Mouse (Mus musculus) layer of hippocampus, adult 11-12 months (tissue): ENCODE results near the gene Slc22a20.

Experiments used
- DNase-seq: peaks from one replicate; pipeline ENCODE4 v3.0.0; 2022; ENCODE audit warnings: low spot score

Gene Slc22a20

GRCm38 (mm10) chr19:5952071-5952691 lies 33.8 kb downstream of the Slc22a20 start:
- DNase-seq = no peak

GRCm38 (mm10) chr19:5951631-5952030 lies 34.3 kb downstream of the Slc22a20 start:
- no peak for DNase-seq

GRCm38 (mm10) chr19:5950218-5950617 lies 35.7 kb downstream of the Slc22a20 start:
- DNase-seq = no peak

DNA sequence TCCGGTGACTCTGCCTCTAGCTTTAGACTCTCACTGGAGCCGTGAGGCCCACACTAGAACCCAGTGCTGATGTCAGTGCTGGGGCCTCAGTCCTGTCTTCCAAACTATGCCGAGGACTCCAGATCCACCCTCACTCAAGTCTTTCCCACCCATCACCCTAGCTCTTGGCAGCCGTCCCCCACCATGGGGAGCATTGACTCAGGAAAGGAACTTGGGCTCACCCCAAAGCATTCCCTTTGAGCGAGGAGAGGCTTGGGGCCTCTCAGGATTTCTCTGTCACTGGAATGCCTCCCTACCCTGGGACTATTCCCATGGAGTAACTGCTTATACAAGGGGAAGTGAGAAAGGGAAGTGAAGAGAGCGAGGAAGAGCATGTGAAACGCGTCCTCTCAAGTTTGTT lies 40.1 kb downstream of the Slc22a20 start:
- DNase-seq = no peak

- peak; percentile 70 for DNase-seq
Observed at GRCm38 (mm10) chr19:5945027-5945426, 40.9 kb downstream of the Slc22a20 start.

DNA sequence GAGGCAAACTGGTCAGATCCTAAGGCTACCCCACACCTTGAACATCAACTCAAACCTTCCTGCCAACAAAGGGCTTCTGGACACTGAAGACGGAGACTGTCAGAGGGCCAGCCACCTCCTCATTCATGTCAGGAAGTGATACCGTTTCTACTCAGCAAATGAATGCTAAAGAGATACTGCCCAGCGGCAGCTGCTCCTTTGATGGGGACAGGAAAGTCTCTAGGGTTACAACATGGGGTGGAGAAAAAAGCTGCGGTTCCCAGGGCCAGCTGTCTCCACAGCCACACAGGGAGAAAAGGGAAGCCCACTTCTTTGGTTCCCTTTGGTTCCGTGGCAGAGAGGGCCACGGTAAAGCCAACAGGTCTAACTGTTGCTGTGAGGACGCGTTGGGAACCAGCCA lies 41.8 kb downstream of the Slc22a20 start:
- no peak for DNase-seq

GRCm38 (mm10) chr19:5943404-5943803 lies 42.5 kb downstream of the Slc22a20 start:
- DNase-seq = no peak

DNA sequence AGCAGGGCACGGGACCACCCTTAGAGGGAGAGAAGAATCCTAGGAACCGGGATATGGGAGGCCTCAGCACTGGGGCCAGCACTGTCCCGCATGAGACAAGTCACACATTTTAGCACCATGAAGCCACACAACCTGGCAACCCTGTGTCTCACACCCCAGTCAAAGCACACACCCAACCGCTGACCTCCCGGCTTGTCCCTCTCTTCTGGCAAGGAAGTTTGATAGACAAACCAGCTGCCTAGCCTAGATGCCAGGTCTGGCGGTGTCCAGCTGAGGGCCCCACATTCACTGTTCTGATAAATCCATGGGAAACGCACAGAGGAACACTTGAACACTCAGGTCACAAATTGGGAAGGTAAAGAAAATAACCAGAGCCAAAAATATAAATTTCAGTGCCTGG lies 43.4 kb downstream of the Slc22a20 start:
- no peak for DNase-seq

- DNase-seq = no peak
Observed at GRCm38 (mm10) chr19:5940656-5941055, 45.3 kb downstream of the Slc22a20 start.

GRCm38 (mm10) chr19:5940173-5940572 lies 45.8 kb downstream of the Slc22a20 start:
- no peak for DNase-seq

- no peak for DNase-seq
Observed at GRCm38 (mm10) chr19:5939715-5940114, 46.2 kb downstream of the Slc22a20 start.

DNA sequence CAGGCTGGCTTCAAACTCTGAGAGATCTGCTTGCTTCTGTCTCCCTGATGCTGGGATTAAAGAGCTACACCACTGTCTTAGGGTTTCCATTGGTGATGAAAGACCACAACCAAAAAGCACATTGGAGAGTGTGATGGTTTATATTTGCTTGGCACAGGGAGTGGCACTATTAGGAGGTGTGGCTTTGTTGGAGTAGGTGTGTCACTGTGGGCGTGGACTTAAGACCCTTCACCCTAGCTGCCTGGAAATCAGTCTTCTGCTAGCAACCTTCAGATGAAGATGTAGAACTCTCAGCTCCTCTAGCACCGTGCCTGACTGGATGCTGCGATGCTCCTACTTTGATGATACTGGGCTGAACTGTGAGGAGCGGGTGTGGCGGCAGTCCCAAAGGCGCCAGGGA lies 47.4 kb downstream of the Slc22a20 start:
- no peak for DNase-seq

- no peak for DNase-seq
Observed at GRCm38 (mm10) chr19:5937836-5938406, 48.0 kb downstream of the Slc22a20 start.

DNA sequence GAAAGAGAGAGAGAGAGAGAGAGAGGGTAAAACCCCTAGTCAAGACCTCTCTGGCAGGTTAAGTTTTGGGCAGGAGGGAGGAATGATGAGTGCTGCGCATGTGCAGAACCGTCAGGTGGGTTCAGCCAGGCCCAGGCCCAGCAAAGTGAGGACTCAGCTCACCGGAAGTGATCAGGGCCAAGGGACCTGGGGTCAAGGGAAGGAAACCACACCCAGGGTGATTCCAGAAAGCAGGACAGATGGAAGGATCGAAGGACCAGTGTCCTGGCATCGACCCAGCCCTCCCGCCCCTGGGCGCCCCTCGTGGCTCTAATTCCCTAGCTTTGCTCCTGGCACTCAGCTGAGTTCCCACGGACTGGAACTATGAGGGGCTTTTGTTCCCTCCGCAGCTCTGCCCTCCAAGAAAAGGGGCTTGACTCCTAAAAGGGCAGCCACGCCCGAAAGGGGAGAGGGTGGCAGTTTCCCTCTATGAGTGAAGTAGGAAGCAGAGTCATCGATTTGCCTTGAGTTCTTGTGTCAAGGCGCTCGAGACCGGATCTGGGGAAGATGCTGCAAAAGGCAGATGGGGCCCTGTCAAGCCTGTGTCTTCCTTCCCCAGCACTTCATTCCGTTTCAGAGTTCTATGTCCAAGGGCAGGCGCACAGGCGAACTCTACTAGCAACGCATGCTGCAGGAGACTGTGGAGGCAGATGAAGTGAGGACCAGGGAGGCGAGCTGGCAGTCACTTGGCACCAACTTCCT lies 48.7 kb downstream of the Slc22a20 start:
- no peak for DNase-seq

DNA sequence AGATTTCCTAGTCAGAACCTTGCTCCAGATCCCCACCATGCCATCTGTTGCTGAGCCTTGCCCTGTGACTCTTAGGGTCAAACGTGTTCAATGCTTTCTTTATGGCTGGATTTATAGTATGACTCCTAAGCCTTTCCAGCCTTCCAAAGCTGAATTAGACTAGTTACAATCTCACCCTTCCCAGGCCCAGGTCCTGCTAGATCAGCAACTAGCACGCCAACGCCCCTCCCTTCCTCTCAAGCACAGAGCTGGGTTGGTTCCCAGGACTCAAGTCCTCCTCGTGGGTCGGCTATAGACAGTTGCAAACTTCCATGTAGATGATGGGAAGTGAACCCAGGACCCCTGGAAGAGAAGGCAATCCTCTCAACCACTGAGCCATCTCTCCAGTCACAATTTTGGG lies 50.3 kb downstream of the Slc22a20 start:
- no peak for DNase-seq

DNA sequence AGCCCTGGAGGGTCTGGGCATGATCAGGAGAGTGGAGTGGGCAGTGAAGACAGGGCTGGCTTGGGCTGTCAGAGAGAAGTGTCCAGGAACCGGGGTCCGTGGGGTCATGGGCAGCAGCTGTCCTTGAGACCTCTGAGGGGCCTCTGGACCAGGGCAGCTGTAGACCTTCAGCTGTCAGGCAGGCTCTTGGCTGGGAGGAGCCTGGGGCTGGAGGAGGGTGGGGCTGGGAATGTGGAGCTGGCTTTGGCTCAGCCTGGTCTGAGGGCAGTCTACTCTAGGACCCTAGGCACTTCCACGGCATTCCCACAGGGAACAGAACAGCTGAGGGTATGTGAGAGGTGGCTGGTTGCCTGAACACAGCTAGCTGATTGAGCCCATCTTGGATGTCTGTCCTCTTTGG lies 50.7 kb downstream of the Slc22a20 start:
- DNase-seq = no peak

DNA sequence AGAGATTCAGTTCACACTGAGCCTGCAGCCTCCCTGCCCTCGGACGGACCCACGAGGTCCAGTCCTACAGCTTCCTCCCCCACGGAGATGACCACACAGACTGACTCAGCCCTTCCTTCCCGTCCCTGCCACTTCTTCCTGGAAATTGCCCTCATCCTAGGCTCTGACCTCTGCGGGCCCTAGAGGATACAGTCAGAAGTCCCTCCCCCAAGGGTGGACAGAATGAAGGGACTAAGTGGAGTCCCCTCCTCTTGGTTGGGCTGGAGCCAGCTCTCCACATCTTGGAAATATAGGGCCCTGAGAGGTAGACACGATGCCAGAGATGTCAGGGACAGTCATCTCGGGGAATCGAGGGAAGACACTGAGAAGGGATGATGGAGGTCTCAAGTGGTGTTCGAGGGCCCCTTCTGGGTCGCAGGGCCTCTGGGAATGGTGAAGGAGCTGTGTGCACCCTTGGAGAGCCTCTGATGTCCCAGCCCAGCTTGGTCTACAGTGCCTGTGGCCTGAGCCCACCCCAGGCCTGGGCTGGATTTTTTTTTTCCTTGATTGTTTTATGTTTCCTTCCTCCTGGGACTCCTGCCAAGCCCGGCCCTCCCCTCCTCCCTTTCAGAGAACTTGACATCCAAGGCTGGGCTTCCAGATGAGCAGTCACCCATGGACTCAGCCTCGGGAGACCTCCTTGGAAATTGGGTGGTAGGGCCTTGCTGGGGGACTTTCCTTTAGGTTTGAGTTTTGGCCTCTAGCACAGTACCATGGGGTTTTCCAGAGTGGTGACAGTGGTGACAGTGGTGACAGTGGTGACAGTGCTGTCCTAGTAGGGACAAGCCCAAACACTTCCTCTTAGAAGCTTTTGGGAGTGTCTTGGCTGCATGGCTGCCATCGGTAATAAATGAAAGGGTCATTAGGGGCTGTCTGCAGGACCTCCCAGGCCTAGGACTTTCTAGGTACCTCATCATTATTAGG lies 56.0 kb downstream of the Slc22a20 start:
- DNase-seq = no peak

DNA sequence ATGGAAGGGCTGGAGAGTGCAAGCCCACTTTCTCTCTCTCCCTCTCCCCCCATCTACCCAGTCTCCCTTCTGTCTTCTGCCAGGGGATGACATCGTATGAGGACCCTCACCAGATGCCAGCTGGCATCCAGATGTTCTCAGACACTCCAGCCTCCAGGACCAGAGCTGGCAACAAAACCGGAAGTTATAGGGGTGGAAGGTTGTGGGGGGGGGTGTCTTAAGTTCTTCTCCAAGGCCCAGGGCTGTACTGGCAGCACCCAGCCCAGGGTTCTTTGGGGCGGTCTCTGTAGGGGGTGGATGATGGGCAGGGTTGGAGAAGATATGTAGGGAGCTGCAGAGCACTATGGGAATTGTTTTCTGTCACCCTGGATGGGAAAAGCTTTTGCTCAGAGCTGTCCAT lies 57.4 kb downstream of the Slc22a20 start:
- no peak for DNase-seq

DNA sequence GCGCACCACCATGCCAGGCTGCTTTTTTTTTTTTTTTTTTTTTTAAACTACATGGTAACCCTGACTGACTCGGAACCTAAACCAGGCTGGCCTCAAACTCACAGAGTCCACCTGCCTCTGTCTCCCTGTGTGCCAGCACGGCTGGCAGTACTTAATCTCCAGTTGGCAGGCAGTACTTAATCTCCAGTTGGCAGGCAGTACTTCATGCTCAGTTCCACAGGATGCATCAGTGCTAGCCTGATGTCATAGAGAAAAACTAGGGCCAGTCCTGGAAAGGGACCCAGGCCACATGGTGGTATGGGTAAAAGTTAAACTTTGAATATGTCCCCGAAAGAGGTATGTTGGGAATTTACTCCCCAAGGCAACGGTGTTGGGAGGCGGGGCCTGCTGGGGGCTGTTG lies 57.8 kb downstream of the Slc22a20 start:
- no peak for DNase-seq

DNA sequence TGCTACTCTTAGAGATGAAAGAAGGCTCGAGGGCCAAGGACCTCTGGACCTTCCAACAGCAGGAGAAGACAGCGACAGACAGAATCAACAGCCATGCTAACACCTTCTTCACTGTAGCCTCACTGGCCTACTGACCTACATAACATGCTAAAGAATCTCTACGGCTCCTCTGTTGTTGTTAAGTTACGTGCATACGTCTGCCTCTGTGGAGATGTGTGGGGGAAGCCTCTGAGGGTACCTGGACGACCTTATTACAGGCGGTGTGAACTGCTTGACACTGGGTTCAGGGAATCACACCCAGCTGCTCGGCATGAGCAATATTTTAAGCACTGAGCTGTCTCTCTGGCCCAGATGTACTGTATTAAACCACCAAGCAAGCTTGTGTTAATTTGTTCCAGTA lies 58.4 kb downstream of the Slc22a20 start:
- no peak for DNase-seq

GRCm38 (mm10) chr19:5927026-5927425 lies 58.9 kb downstream of the Slc22a20 start:
- no peak for DNase-seq

GRCm38 (mm10) chr19:5925311-5925855 lies 60.6 kb downstream of the Slc22a20 start:
- no peak for DNase-seq
